Mouse (Mus musculus) forebrain, embryonic 10.5 days (tissue): ENCODE data around the gene Actr6. TPM values are rescaled to one million over a fixed set of nuclear protein-coding genes. Genes with fewer than 3 reads are reported as not detected.
"Not testable (repeated sequence)": the region's sequence is repeated elsewhere in the genome, so short reads cannot be mapped to it uniquely, and the experiment has no call there.

ENCODE experiments used
- DNase-seq: peaks from one replicate; pipeline ENCODE4 v3.0.0-alpha.2; 2017; ENCODE audit warnings: low spot score; ENCODE audit errors: extremely low spot score
- H3K27ac ChIP-seq: fragments of 300-500 bp; sonication (generic); 2 replicates; pipeline ENCODE4 v1.5.1; 2016; ENCODE audit warnings: mild to moderate bottlenecking
- H3K27me3 ChIP-seq: fragments of 300-500 bp; sonication (generic); 2 replicates; pipeline ENCODE4 v1.6.1; 2016; ENCODE audit warnings: mild to moderate bottlenecking; ENCODE audit not compliant: poor library complexity, severe bottlenecking
- H3K36me3 ChIP-seq: fragments of 300-500 bp; sonication (generic); replicated peaks from 2 replicates; pipeline ENCODE4 v1.6.1; 2016; ENCODE audit warnings: mild to moderate bottlenecking, moderate library complexity
- H3K4me1 ChIP-seq: fragments of 300-500 bp; sonication (generic); 2 replicates; pipeline ENCODE4 v1.6.1; 2016
- H3K4me3 ChIP-seq: fragments of 300-500 bp; sonication (generic); 2 replicates; pipeline ENCODE4 v1.5.1; 2016; ENCODE audit warnings: mild to moderate bottlenecking, moderate library complexity
- H3K9me3 ChIP-seq: fragments of 300-500 bp; sonication (generic); 2 replicates; pipeline ENCODE4 v1.6.1; 2016; ENCODE audit warnings: mild to moderate bottlenecking, moderate library complexity
- WGBS: fragments of 180-500 bp; shearing (Covaris S2); methylation state at CpG from one replicate; pipeline ENCODE4 v1.1.7; 2016; 5-methylcytosine and 5-hydroxymethylcytosine counted together
- polyA plus RNA-seq: library from polyadenylated mRNA; unstranded; fragments of >200 nt; fragmentation: Nextera tagmentation; extraction: Ambion mirVana; gene quantifications from 2 replicates; pipeline ENCODE4 v1.2.1, GENCODE M21; 2016

Gene Actr6
- polyA plus RNA-seq, 1 experiment from 2014 or later, result 37.5 TPM

GRCm38 (mm10) chr10:89722247-89723195 is 9.6 kb downstream of the Actr6 start:
- 92% methylated on average over 14 of the region's 14 CpGs for WGBS
- no peak overlapping the region for H3K27ac ChIP-seq
- DNase-seq, result no peak

GRCm38 (mm10) chr10:89720796-89721195 is 11.3 kb downstream of the Actr6 start:
- no peak for DNase-seq
- 96% methylated on average over 3 of the region's 3 CpGs for WGBS
- Histone ChIP-seq H3K27ac (no peak overlapping the region), H3K9me3 (no peaks in the 10 kb centered on the region), H3K36me3 (peaks cover 66% of the 10 kb centered on the region), H3K4me1 (no peaks in the 10 kb centered on the region), H3K4me3 (no peak overlapping the region), H3K27me3 (no peaks in the 10 kb centered on the region)

More at GRCm38 (mm10) chr10:89722247-89723195, 9.6 kb downstream of the Actr6 start:
- Histone ChIP-seq H3K4me3 (no peak overlapping the region), H3K36me3 (peaks cover 72% of the 10 kb centered on the region), H3K27me3 (no peaks in the 10 kb centered on the region), H3K9me3 (no peaks in the 10 kb centered on the region), H3K4me1 (no peaks in the 10 kb centered on the region)

DNA sequence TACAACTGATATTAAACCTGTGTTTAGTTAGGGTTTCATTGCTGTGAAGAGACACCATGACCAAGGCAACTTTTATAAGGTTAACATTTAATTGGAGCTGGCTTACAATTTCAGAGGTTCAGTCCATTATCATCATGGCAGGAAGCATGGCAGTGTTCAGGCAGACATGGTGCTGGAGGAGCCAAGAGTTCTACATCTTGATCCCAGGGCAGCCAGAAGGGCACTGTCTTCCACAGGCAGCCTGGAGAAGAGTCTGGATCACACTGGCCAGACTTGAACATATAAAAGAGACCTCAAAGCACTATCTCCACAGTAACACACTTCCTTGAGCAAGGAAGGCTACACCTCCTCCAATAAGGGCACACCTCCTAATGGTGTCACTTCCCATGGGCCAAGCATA is 11.8 kb downstream of the Actr6 start:
- no peaks in the 10 kb centered on the region for H3K9me3 ChIP-seq
- no peaks in the 10 kb centered on the region for H3K4me1 ChIP-seq
- H3K4me3 ChIP-seq, result no peak overlapping the region
- H3K36me3 ChIP-seq, result peaks cover 66% of the 10 kb centered on the region
- no peak for DNase-seq
- no peaks in the 10 kb centered on the region for H3K27me3 ChIP-seq
- H3K27ac ChIP-seq, result no peak overlapping the region

DNA sequence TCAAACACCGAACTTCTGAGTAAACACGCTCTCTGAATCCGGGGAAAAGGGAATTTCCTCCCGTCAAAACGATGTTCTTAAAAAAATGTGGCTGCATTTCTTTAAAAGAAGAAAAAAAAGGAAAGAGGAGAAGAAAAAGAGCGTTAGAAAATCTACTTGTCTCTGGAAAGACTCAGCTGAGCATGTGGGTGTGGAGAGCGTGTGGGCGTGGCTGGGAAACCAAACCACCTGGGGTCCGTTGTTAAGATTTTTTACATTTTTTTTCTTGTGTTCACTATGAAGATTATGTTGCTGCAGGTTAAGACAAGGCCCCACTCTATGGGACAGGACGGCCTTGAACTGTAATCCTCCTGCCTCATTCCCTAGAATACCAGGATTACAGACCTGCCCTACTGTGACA is 17.2 kb downstream of the Actr6 start:
- DNase-seq, result no peak
- Histone ChIP-seq H3K27me3 (no peaks in the 10 kb centered on the region), H3K9me3 (no peaks in the 10 kb centered on the region)

GRCm38 (mm10) chr10:89708720-89709119 is 23.4 kb downstream of the Actr6 start:
- H3K36me3 ChIP-seq, result peaks cover 29% of the 10 kb centered on the region
- no peak for DNase-seq
- H3K27me3 ChIP-seq, result no peaks in the 10 kb centered on the region
- no peaks in the 10 kb centered on the region for H3K9me3 ChIP-seq
- peaks cover 6% of the 10 kb centered on the region for H3K4me1 ChIP-seq
- H3K27ac ChIP-seq, result no peak overlapping the region
- no peak overlapping the region for H3K4me3 ChIP-seq
- WGBS, result 39% methylated on average over 10 of the region's 10 CpGs

More for the DNA sequence above, 17.2 kb downstream of the Actr6 start:
- H3K36me3 ChIP-seq, result peaks cover 71% of the 10 kb centered on the region
- H3K4me3 ChIP-seq, result no peak overlapping the region
- no peak overlapping the region for H3K27ac ChIP-seq
- 91% methylated on average over 10 of the region's 10 CpGs for WGBS
- no peaks in the 10 kb centered on the region for H3K4me1 ChIP-seq

DNA sequence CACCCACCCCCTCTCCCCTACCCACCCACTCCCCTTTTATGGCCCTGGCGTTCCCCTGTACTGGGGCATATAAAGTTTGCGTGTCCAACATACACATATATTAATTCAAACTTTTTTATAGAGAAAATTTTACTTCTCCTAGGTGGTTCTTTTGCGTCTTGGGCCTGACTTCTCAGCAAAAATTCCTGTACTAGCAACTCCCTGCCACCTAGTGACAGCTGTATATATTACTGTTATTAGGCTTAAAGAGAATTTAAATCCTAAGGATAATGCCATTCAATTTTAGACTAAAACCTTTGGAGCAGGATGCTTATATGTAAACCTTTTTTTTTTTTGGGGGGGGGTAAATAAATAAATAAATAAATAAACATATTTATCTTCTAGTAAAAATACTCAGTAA is 24.7 kb downstream of the Actr6 start:
- H3K9me3 ChIP-seq, result no peaks in the 10 kb centered on the region
- 86% methylated on average over 3 of the region's 3 CpGs for WGBS
- DNase-seq, result no peak

DNA sequence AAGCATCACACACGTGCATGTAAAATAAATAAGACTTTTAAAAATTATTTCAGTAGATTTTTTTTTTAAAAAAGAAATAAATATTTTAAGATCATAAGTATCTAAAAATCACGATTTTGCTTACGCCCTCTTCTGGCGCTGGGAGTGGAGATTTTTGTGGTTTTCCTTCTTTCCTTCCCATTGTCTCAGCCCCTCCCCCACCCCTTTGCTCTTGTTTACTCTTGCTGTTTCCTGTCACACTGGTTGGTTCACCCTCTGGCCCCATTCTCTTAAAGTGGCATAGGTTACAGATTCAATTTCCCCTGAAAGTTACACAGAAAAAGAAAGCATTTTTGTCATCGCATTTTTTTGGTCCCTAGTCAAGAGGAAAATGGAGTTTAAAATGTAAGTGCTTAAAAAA is 29.1 kb downstream of the Actr6 start:
- no peaks in the 10 kb centered on the region for H3K9me3 ChIP-seq
- no peak overlapping the region for H3K4me3 ChIP-seq
- no peak for DNase-seq
- H3K36me3 ChIP-seq, result no peaks in the 10 kb centered on the region
- H3K4me1 ChIP-seq, result no peaks in the 10 kb centered on the region
- H3K27me3 ChIP-seq, result no peaks in the 10 kb centered on the region
- WGBS, result 48% methylated on average over 5 of the region's 5 CpGs
- no peak overlapping the region for H3K27ac ChIP-seq

More for the DNA sequence above, 24.7 kb downstream of the Actr6 start:
- Histone ChIP-seq H3K4me3 (no peak overlapping the region), H3K4me1 (peaks cover 6% of the 10 kb centered on the region), H3K27me3 (no peaks in the 10 kb centered on the region), H3K27ac (no peak overlapping the region), H3K36me3 (peaks cover 16% of the 10 kb centered on the region)

- Histone ChIP-seq H3K9me3 (no peaks in the 10 kb centered on the region), H3K27me3 (no peaks in the 10 kb centered on the region), H3K27ac (no peak overlapping the region), H3K36me3 (no peaks in the 10 kb centered on the region), H3K4me3 (no peak overlapping the region), H3K4me1 (no peaks in the 10 kb centered on the region)
- DNase-seq, result no peak
- 88% methylated on average over 3 of the region's 3 CpGs for WGBS
Measured at GRCm38 (mm10) chr10:89697956-89698355, 34.1 kb downstream of the Actr6 start.

DNA sequence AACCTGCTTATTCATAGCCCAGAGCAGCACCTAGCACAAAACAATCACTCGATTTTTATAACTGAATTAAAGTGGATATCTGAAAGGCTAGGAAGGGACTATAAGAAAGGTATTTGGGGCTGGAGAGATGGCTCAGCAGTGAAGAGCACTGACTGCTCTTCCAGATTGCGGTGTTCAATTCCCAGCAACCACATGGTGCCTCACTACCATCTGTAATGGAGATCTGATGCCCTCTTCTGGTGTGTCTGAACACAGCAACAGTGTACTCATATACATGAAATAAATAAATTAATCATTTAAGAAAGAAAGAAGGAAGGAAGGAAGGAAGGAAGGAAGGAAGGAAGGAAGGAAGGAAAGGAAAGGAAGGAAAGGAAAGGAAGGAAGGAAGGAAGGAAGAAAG is 35.8 kb downstream of the Actr6 start:
- DNase-seq, H3K27me3 ChIP-seq, H3K4me1 ChIP-seq, H3K4me3 ChIP-seq, H3K9me3 ChIP-seq, H3K36me3 ChIP-seq, H3K27ac ChIP-seq: not testable (repeated sequence)
- 74% methylated on average over 2 of the region's 2 CpGs for WGBS

- 81% methylated on average over 20 of the region's 20 CpGs for WGBS
- H3K9me3 ChIP-seq, result no peaks in the 10 kb centered on the region
- no peak overlapping the region for H3K27ac ChIP-seq
- no peaks in the 10 kb centered on the region for H3K36me3 ChIP-seq
- no peaks in the 10 kb centered on the region for H3K4me1 ChIP-seq
- H3K4me3 ChIP-seq, result no peak overlapping the region
- no peaks in the 10 kb centered on the region for H3K27me3 ChIP-seq
- DNase-seq, result no peak
Measured at GRCm38 (mm10) chr10:89695194-89695911, 36.7 kb downstream of the Actr6 start.

DNA sequence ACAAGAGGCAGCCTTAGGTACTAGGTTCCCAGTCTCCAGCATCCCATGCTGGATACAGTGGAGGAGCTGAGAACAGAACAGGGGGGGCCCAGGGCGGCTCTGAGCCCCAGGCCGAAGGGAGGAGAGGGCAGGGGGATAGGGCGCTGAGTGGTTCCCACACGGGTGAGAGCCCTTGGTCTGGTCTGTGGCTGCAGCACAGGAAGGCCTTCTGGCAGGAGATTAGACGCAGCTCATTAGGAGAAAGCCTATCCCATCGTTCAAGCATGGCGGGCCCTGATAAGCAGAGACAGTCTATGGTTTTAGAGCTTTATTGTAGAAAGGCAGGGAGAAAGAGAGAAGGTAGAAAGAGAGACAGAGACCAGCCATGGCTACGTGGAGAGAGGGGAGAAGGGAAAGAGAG is 42.1 kb downstream of the Actr6 start:
- no peak for DNase-seq
- Histone ChIP-seq H3K4me1 (peaks cover 13% of the 10 kb centered on the region), H3K36me3 (no peaks in the 10 kb centered on the region), H3K4me3 (no peak overlapping the region), H3K9me3 (no peaks in the 10 kb centered on the region), H3K27me3 (no peaks in the 10 kb centered on the region), H3K27ac (no peak overlapping the region)
- WGBS, result 61% methylated on average over 8 of the region's 8 CpGs

- Histone ChIP-seq H3K4me1 (peaks cover 16% of the 10 kb centered on the region), H3K27ac (no peak overlapping the region), H3K36me3 (peaks cover 9% of the 10 kb centered on the region; the same call in 1 of the 2 replicates), H3K27me3 (no peaks in the 10 kb centered on the region), H3K4me3 (no peak overlapping the region), H3K9me3 (no peaks in the 10 kb centered on the region)
- DNase-seq, result no peak
- WGBS, result 83% methylated on average over 2 of the region's 2 CpGs
Measured at GRCm38 (mm10) chr10:89687455-89687854, 44.6 kb downstream of the Actr6 start.
